Mouse (Mus musculus) NIH3T3 (cell line): ENCODE measurements around the gene Tor4a.

Experiments used
- DNase-seq: peaks from one replicate; pipeline ENCODE4 v3.0.0-alpha.2; 2012; ENCODE audit warnings: low read depth

Tor4a gene

DNA sequence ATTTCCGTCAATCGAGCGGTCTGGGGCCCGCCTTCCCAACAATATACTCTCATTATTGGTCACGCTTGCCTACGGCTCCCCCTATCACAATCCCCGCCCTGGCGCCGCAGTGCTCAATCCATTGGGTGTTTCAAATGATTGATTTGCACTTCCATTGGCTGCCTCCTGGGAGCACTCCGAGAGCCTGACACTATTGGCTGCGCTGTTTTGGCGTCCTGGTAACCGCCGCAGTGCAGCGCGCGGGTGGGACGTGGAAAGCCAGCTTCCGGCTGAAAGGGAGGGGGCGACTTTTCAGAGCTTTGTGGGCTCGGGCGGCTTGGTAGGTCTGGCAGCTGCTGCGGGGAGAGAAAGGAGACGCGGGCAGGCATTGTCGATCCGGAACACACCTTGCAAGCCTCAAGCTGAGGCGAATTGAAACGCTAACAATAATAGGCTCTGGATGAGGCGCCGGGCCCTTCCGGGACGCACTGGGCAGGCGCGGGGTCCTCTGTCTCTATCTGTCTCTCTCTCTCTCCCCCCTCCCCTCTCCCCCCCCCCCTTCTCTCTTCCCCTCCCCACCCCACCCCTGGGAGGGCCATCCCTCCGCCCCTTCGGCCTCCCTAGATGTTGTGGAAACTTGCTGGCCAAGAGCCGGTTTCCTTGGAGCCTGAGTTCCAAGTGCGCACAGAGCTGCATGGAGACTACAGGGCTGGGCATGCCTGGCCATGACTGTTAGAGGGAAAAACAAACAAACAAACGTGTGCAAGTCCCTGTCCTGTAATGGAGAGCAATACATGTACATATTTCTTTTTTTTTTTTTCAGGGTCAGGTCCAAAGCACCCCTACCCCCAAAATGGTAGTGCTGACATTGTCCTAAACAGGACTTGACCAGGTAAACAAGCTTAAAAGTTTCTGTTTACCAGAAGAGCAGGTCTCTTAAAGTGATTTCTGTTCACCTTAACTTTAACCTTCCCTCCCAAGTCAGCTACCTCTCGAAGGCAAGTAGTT is 28.4 kb upstream of the Tor4a start:
- DNase-seq = peak; percentile 99

DNA sequence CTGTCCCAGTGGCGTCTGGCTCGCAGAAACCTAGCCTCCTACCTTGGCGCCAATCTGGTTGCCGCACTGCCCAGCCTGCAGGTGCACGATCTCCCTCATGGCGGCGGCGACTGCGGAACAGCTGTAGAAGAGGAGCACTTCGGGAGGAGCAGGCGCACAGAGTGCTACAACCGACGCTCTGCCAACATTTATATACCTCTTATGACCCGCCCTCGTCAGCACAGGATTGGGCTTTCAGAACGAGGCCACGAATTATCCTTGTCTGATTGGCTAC is 27.7 kb upstream of the Tor4a start, which contains the start of gene Tubb4b:
Gene Tubb4b (minus strand): TSS at position 211 of the 274 bp plus-strand sequence.
- no peak for DNase-seq

DNA sequence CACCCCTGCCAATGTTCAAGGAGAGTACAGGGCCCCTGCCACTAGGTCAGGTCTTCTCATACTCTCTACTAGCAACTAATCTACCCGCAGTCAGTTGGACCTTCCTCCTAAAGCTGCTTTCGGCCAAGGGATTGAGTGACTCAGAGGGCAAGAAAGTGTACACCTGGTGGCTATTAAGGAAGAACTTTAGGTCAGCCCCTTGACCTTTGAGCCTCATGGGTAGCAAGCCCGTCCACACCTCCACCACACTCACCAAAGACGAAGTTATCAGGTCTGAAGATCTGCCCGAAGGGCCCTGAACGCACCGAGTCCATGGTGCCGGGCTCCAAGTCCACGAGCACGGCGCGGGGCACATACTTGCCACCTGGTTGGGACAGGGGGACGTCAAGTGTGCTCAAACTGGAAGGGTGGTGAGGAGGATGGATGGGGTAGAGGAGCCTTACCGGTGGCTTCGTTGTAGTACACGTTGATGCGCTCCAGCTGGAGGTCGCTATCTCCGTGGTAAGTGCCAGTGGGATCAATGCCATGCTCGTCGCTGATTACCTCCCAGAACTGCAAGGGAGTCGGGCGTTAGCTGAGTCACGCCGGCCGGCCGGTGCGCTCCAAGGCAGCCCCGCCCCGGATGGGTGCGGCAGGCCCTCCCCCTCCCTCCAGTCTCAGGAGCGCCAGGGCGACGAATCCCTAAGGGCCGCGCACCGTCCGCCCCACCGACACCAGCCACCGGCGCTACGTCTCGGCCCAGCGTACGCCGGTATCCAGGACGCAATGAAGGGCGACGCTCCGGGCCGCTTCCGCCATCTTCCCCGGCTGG is 27.2 kb upstream of the Tor4a start:
- DNase-seq = peak; percentile 86

DNA sequence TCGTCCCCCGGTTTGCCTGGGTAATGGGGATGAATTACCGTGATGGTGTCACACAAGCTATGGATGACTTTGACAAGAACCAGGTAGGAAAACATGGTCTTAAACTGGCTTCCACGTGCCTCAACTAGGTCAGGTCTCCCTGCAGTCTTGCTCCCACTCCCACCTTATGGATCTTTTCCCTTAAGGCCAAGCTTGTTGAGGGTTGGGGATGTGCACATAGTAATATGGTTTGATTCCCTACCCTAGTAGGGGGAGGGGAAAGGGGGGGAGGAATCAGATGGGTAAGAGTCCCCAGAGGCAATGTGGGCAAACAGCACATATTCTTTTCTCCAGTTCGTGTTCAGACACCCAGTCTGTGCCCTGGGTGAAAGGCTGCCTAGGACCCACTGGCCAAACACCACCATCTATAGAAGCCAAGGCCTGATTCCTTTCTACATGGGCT is 24.7 kb upstream of the Tor4a start:
- no peak for DNase-seq

DNA sequence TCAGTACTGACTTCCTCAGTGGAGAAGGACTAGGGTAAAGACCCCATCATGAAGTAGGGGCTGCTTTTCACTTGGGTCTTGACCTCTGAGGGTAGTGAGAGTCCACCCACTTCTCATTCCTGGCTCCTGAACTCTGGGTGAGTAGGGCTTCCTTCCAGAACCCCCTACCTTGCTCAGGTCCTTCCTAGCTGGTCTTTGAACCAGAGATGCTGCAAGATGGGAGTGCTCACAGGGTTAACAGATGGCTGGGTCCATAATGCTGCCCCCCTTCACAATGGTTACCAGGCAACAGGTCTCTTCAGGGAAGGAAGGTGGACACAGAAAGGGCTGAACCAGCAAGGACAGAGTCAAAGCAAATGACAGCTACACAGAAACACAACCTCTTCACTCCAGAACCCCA is 21.8 kb upstream of the Tor4a start, which contains the start of gene Fam166a:
Gene Fam166a (plus strand): TSS at position 301 of the 400 bp plus-strand sequence.
- DNase-seq = no peak

DNA sequence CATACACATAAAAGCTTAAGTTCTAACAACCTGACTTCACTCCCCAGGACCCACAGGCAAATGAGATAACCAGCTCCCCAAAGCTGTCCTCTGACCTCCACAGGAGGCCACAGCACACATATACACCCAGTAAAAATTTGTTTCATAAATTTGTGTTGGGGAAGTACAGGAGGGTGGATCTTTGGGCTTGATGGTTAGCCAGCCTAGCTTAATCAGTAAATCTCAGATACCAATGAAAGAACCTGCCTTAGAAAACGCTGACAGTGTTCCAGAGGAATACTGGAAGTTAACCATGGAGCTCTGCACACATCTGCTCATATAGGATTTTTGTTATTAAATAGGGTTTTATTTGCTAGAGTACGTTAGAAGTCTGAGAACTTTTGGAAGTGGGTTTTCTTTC is 21.0 kb upstream of the Tor4a start:
- no peak for DNase-seq

DNA sequence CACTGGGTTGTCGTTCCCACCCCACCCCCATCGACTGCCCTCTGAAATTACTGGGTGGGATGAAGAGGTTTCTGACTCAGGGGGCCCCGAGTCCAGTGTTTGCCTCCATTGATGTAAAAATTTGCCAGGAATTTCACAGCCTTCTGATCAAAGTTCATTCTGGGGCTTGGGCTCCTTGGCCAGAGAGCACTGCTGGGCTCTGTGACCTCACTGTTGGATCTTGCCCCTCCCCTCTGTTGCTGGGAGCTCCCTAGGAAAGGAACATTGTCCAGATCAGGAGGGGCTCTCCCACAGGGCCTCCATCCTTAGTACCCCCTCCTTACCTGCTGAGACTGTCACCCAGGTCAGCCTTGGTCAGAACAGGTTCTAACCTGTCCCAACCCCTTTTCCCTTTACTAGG is 17.8 kb upstream of the Tor4a start, which contains the start of gene Stpg3:
Gene Stpg3 (minus strand): TSS at position 194 of the 400 bp plus-strand sequence.
- no peak for DNase-seq

DNA sequence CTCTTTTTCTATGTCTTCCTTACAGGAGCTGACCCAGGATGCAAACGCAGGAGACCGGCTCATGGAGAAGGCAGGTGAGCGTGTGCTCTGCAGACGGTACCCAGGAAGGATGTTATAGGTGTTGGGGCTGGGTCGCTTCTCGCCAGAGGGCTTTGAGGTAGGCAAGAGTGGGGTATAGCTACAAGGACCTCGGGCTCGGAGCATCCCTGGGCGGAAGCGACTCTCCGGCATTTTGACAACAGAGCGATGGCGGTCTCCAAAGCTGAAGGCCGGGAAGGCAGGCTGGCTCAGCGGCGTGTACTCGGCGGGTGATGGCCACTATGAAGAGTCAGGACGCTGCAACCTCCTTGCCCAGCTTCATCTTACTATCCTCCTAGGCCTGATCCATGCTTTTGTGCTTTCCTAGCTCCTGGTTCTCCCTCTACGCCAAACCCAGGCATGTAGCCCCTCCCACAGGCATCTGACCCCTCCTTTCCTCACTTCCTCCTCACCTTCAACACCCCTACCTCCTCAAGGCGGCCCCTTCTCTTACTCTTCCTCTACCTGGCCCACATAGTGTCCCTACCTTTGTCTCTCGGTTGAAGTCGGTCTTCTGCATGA is 16.7 kb upstream of the Tor4a start:
- no peak for DNase-seq

DNA sequence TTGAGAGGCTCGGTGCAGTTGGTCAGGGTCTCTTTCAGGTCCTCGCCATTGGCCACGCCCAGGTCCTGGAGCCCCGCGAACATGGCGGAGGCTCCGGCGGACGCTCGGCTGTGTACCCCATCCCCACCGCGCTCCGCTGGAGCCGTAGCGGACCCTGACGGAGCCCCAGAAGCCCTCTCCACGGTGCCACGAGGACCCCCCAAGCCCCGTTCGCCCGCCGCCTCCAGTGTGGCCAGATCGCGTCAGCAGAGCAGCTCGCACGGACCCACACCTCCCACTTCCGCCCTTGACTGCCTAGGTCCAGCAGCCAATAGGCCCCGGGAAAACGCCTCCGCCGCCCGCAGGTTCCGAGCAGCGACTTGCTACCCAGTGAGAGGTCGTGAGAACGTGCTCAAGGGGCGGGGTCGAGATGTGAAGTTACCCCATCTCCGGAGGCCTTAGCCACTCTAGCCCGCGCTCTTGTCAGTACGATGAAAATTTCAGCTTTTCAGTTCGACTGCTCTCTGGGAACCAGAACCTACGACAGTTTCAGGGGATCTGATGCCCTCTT is 14.5 kb upstream of the Tor4a start, which contains the start of gene Nelfb:
Gene Nelfb (minus strand): TSS at position 369 of the 550 bp plus-strand sequence.
- DNase-seq = peak; percentile 95

DNA sequence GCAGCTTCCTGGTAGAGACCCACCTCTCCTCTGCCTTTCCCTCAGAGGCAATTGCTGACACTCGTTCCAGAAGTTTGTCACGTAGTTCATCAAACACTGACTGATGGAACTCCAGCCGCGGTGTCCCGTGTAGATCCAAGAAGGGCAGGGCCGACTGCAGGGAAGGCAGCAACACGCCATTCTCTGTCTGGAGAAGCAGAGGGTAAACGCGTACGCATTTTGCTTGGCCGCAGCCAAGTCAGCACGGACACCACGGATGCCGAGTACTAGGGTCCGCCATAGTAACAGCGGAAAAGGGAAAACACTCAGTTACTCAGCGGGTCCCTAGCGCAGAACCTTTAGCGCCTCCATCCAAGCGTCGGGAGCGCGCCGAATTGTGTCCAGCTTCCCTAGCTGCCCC is 14.0 kb upstream of the Tor4a start:
- no peak for DNase-seq

DNA sequence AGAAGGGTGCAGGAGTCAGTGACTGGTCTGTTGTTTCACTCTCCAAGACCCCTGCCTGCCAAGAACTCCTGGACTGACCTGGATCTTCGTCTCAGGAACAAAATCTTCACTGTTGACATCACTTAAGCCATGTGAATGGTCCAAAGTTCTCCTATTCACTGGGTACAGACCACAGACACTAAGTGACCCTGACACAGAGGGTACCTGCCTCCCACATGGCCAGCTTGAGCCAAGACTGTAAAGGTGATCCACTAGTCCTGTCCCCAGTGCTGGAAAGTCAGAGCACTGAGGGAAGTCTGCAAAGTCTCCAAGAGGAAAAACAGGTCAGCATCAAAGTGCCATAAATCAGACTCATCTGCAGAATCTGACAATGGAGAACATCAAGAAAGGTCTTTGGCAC is 10.9 kb upstream of the Tor4a start:
- DNase-seq = no peak

DNA sequence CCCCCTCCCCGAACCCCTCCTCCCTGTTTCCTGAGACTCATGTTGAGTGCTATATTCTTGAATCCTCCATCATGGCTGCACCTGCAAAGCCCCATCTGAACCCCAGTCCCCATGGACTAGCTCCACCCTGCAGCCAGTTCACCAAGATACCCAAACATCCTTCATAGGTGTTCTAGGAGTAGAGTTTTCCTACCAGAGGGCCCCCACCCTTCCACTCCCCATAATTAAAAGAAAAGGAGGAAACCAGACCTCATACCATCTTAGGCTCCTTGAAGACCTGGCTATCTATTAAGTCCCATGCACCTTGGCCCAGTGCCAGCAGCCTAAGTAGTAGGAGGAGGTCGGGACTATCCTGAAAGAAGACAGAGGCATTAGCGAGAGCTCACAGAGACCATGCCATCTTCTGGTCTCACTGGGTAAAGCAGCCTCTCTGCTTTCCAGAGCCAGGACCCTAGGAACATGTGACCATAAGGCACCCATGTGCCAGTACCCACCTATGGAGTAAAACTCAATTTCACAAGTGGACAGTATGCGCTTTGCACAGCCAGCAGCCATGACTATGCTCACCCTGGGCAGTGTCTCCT is 7.0 kb upstream of the Tor4a start:
- no peak for DNase-seq

DNA sequence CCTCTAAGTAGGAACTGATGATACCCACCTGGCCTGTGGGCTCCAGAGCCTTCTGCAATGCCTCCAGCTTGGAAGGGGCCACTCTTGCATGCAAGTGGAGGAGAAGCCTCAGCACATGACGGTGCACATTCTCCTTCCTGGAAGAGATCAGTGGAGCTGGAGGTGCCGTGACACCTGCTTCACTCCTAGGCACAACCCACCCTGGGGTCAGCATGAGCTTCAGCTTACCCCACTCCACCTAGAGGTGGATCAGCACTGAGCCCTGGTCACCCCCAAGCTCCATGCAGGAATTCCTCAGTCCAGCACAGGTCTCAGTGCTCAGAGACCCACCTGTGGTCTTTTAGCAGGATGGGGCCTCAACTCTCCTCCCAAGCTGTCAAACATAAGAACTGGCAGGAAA is 3.9 kb upstream of the Tor4a start:
- no peak for DNase-seq

DNA sequence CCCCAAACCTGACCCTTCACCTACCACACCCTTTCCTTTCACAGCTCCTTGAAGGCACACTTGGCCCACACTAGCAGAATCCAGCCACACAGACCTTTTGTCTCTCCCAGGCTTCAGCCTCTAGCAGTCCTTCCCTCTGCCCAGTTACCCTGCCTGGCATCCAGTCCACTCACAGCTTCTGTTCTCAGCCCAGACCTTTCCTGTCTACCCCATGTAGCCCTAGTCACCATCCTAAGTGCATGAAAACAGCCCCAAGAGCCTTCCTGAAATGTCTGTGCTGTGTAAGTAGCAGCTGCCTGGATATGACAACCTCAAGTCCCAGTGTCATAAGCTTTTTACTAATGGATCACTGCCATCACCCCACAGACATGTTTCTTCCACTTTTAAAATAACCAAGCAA is 1.3 kb upstream of the Tor4a start:
- no peak for DNase-seq

DNA sequence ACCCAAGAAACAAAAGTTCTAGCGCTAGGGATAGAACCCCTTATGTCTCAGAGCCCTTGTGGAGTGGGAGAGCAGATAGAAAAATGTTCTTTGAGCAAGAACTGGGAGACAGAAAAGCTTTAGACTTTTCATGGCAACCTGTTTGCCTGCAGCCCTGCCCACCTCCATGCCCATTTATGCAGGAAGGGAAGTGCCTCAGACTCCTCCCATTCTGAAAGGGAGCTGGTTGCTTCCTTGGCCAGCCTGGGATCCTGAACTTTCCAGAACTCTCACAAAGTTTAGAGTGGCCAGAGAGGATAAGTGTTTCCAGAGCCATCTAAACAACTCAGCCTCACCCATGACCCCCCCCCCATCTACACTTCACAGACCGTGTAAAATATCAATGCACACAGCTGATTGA is 505 bp upstream of the Tor4a start:
- DNase-seq = peak; percentile 51

DNA sequence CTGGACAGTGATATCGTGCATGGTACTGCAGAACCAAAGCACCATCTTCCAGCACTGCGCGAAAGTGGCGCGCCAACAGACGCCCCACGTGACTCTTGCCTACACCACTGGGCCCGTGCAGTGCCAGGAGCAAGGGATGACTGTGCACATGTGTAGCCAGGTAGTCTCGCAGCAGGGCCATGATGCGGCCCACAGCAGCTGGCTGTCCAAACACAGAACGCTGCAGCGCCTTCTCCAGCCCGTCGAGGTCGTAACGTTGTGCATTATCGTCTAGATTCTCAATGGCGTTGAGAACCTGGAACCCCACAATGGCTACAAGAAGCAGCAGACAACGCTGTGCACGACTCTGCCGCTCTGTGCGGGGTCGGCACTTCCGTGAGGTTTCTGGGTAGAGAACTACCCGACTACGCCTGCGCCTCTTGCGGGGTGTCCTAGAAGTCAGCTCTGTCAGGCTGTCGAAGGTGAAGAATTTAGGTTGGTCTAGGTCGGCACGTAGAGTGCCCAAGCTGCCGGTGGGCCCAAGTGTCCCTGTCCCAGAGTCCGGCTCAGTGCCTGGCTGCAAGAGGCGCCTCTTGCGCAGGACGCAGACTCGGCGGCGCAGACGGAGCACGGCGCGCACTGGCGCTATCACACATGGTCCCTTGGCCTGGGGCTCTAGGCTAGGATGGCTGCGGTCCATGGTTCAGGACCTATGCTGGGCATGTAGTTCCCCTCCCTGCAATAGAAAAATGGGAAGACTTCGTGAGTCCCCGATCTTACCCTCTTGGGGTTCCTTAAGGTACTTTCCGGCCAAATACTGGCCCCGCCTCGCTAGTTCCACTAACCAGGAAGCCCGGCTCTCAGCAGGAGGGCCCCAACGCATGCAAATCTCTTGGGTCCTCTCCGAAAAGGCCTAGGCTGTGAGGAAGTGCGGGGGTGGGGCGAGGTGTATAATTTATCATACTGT is 1.2 kb downstream of the Tor4a start:
- no peak for DNase-seq

DNA sequence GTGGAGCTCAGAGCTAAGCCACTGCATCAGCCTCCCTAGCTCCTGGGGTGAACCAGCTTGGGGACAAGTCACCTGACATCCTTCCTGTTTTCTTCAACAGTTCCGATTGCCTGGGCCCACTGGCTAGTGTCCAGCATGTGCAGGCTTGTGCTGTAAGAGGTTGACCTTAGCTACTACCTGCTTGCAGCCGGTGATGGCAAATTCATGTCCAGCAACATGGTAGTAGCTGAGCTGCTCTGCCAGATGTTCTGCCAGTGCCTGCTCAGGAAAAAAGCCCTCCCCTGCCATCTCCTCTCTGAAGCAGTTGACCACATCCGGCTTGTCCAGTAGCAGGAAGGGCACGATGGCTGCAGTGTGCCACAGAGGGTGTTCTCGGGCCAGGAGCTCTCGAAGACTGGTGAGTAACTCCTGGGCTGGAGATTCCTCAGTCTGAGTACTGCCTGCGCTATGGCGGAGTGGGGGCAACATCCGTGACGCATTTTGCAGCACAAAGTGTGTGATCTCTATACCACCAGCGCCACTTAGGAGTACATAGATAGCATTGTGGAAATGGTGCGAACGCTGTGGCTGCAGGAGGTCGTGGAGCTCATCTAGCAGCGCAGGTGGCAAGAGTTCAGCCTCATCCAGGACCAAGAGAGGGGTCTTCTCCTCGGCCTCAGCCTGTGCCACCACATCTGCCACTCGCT is 2.1 kb downstream of the Tor4a start:
- no peak for DNase-seq

DNA sequence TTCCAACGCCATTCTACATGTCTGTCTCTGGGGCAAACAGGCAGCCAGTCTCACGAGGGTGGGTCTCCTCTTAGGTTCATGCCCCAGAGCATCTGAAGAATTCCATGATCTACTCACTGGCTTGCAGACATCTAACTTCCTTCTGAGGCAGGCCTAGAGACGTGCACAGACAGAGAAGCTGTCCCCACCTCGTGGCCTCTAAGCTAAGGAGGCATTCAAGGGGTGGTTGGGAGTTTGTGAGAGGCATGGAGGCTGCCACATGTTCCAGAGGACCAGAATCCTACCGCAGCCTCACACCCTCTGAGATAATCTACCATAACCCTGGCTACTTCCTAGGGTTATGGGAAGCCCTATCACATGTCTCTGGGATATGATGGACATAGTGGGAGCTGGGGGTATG is 2.7 kb downstream of the Tor4a start:
- no peak for DNase-seq

DNA sequence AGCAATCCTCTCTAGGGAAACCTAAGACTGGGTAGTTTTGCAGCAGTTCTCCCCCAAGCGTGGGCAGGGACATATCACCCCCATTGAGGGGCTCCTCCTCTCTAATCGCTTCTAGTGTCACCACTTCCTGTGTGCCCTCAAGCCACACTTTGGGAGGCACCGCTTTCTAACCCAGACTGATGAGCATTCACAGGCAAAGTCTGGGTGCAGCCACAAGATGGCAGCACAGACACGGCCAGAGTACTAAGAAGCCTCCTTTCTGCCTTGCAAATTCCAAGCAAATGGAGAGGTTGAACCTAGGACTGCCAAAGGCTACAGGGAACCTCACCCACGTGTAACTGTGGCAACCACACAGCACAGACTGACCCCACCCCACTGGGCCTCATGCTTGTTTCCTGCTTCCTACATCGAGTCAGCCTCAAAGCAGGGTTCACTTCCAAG is 3.3 kb downstream of the Tor4a start:
- DNase-seq = peak; percentile 94

DNA sequence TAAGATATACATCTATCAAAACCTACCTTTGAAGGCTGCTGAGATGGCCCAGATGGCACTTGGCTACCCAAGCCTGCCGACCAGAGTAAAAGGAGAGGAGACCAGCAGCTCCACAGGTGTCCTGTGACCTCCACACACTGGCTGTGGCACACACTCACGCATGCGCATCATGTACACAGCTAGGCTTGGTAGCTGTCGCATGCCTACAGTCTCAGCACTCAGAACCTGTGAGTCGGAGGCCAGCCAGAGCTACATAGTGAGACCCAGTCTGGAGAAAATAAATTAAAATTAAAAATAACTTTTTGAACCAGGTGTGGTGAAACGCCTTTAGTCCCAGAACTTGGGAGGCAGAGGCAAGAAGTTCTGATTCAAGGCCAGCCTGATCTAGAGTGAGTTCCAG is 8.8 kb downstream of the Tor4a start:
- no peak for DNase-seq
